Mouse (Mus musculus) CD4-positive naive resting alpha-beta T cell, adult 57 days (primary cell): ENCODE data around the gene Gm20517. TPM values are rescaled to one million over a fixed set of nuclear protein-coding genes. Genes with fewer than 3 reads are reported as not detected.

Experiments used
- total RNA-seq: library from RNA; stranded (reverse); gene quantifications from one replicate; pipeline ENCODE4 v1.2.4, GENCODE M21; 2023

The Gm20517 gene
- total RNA-seq = 3.2 TPM

DNA sequence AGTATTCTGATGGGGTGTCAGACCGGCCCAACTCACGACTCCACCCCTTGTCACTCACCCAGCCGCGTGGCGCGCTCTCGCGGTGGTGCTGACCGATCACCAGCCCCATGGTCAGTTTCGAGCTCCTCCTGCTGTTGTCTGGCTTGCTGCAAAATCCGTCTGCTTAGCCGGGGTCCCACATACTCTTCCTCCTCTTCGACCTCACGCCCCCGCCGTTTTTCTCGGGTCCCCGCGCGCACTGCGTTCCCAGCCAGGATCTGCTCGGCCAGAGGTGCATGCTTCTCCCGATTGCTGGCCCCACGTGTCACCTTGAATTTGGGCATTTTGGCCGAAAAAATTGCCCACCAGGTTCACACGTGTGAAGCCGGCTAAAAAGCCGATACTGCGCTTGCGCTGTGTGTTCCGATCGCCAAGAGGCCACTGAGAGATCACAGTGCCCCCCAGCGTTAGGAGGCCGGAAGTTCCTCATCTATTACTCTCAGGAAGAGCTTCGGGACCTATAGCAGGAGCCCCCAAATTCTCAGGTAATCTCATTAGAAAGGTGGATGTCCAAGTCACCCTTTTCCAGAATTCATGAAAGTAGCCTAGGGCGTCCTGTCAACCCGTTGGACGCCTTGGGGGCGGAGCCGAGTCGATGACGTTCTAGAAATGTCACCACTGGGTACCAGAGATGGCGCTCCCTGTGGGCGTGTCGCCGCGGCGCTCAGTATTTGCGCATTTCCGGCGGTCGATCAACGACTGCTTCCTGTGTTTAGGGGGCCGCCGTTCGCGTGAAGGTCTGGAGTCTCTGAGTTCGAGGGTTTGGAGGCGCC lies at the start of gene Gm20517, which contains the start of the genes Bysl and Med20:
Gm20517 (plus strand) TSS at position 741 of the 812 bp plus-strand sequence.
Bysl (minus strand) TSS at position 644 of the 812 bp plus-strand sequence.
Med20 (plus strand) TSS at position 734 of the 812 bp plus-strand sequence.

DNA sequence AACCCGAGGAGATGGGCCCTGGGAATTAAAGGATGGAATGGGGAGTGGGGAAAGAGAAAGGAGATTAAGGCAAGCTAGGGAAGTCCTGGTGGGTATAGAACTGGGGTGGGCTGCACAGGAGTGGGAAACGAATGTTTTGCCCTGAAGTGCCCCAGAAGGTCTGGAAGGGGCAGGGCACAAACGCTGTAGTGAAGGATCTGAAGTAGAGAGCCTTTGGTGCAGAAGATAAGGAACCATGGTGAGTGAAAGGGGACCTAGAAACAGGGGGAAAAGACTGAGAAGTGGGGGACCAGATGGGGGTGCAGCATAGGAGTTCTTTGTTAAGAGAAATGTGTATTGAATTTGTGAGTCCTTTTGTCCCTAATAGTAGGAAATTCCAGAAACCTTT lies 19.3 kb downstream of the Gm20517 start, which contains the start of gene Usp49:
Usp49 (plus strand) TSS at position 13 of the 388 bp plus-strand sequence.

DNA sequence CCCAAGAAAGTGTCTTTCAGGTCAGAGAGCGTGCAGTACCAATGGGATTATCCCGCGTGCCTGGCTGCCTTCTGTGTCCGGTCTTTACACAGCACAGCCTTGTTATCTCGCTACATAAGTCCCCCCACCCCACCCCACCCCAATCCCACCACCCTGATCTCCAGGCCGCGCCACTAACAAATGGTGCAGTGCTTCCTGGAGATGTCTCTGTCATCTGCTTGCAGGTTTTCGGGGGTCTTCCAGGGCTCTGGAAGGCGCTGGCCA lies 76.9 kb downstream of the Gm20517 start, which contains the start of gene Tomm6:
Tomm6 (minus strand) TSS at position 43 of the 264 bp plus-strand sequence.

DNA sequence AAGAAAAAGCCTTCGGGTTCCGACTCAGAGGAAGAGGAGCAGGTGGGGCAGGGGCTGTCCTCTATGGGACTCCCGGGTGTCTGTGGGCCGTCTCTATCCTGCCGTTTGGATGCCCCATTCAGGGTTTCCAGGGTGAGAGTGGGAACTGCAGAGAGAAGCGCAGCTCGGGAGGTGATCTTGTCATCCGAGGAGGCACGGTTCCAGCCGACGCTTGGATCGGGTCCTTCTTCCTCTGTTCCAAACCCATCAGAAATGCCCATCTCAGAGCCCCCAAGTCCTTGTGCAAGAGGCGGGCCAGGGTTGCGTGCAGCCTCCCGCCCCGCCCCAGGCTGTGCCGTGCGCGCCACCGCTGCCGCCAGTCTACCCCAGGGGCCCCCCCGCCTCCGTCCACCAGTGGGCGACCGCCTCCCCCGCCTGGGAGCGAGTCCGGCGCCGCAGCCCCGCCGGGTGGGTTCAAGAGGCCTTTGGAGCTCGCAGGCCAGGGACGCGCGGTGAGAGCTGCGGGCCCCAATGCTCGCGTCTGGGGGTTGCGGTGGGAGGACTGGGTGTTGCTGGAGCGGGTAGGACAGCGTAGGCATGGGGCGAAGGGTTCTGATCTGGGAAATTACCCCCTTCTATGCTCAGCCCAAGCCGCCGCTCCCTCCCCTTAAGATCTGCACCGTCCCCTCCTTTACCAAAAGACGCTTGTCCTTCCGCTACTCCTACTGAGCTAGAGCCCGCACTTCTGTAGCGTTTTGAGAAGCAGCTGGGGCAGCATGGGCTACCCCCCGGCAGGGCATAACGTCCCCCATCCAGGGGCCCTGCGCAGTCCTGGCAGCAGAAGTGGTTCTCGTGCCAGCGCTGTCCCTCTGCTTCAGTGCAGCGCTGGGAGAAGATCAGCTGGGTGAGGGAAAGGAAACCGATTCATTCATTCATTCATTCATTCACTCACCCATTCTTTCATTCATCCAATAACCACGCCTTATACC lies 77.5 kb downstream of the Gm20517 start, which contains the start of gene Frs3:
Frs3 (plus strand) TSS at position 423 of the 968 bp plus-strand sequence.

DNA sequence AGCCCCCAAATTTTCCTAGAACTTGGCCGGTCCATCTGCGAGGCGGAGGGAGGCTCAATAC lies 82.9 kb downstream of the Gm20517 start, which contains the start of gene Gm21981:
Gm21981 (minus strand) TSS at position 14 of the 61 bp plus-strand sequence.

DNA sequence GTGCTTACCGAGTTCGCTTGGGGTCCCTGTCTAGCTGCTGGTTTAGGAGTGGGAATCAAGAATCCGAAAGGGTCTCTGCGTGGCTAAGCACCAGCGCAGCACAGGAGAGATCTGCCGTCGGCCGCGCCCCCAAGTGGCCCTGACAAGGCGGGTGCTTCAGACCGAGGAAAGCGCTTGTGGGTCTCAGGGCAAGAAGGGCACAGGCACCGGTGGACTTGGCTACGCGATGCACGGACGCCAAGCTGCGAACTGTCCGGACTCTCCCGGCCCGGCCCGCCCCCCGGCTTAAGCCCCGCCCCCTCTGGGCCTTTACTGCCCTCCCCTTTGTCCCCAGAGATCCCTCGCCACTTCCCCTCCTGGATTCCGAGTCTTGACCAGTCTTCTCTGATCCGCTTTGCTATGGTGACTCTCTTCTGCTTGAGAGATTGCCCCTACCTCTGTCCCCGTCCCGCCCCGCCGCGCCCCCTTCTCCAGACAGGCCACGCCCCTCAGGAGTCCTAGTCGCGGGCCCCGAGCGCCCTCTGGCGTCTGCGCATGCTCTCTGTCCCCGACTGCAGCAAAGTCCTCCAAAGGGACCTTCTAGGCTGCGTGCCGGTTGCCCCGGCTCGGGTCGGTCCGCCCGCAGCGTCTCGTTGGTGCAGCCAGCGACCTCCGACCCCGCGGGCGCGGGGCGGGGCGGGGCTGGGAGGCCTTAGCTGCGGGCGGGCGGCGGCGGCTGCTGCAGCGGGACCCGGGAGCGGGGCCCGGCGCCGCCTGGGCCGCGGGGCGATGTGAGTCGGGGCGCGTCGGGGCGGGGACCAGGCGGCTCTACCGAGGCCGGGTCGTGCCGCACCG lies 83.3 kb downstream of the Gm20517 start, which contains the start of gene Prickle4:
Prickle4 (minus strand) TSS at position 234 of the 834 bp plus-strand sequence.

DNA sequence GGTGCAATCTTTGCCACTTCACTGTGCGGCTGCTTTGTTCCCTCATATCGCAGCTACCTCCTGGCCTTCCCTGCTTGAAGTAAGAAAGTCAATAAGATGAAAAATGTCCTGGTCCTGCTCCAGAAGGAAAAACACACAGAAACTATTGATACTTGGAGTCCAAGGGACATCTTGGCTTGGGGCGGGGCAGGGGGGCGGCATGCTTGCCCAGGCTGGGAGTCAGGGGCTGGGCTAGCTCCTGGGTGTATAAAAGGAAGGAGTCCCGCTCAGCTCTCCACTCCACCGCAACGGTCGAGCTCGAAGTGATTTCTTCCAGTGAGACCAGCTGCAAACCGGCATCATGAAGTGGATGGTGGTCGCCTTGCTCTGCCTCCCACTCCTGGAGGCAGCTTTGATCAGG lies 115.2 kb downstream of the Gm20517 start, which contains the start of gene Pgc:
Pgc (plus strand) TSS at position 277 of the 400 bp plus-strand sequence.

Other genes starting within 250 kb of the Gm20517 start
- 21.2 TPM for gene Mrps10, start 242.7 kb upstream of the Gm20517 start, total RNA-seq
- 3.9 TPM for gene Guca1b, start 226.2 kb upstream of the Gm20517 start, total RNA-seq
- not detected for gene Guca1a, start 211.0 kb upstream of the Gm20517 start, total RNA-seq
- 0.15 TPM for gene AI661453, start 175.0 kb upstream of the Gm20517 start, total RNA-seq
- gene 1700001C19Rik, start 174.2 kb upstream of the Gm20517 start, total RNA-seq = not detected
- gene Taf8, start 109.3 kb upstream of the Gm20517 start, total RNA-seq = 67.6 TPM
- 521 TPM for gene Ccnd3, start 106.5 kb upstream of the Gm20517 start, total RNA-seq
- 16.6 TPM for gene Bysl, start 97 bp upstream of the Gm20517 start, total RNA-seq
- 64.3 TPM for gene Med20, start within 50 bp of the Gm20517 start, total RNA-seq
- 6.3 TPM for gene Usp49, start 19.1 kb downstream of the Gm20517 start, total RNA-seq
- 129 TPM for gene Tomm6, start 76.8 kb downstream of the Gm20517 start, total RNA-seq
- gene Frs3, start 77.4 kb downstream of the Gm20517 start, total RNA-seq = 1.7 TPM
- gene Gm21981, start 82.9 kb downstream of the Gm20517 start, total RNA-seq = 0.33 TPM
- gene Prickle4, start 83.1 kb downstream of the Gm20517 start, total RNA-seq = not detected
- not detected for gene Pgc, start 115.3 kb downstream of the Gm20517 start, total RNA-seq
- gene Tfeb, start 125.4 kb downstream of the Gm20517 start, total RNA-seq = 36.4 TPM
- gene Mdfi, start 223.1 kb downstream of the Gm20517 start, total RNA-seq = not detected